Mouse (Mus musculus) liver, embryonic 13.5 days (tissue): Measurements from ENCODE around the gene Gins2. TPM values are rescaled to one million over a fixed set of nuclear protein-coding genes. Genes with fewer than 3 reads are reported as not detected.

Source experiments
- ATAC-seq: fragments of 200-750 bp; cut with Nextera tagmentation; 2 replicates; pipeline ENCODE4 v1.8.0; 2017; ENCODE audit warnings: low read depth, mild to moderate bottlenecking, moderate number of reproducible peaks, moderate library complexity
- DNase-seq: peaks from one replicate; pipeline ENCODE4 v3.0.0; 2022
- H3K27ac ChIP-seq: fragments of 300-500 bp; sonication (generic); 2 replicates; pipeline ENCODE4 v1.5.1; 2015; ENCODE audit warnings: moderate library complexity, mild to moderate bottlenecking, inconsistent platforms
- H3K27me3 ChIP-seq: fragments of 300-500 bp; sonication (generic); 2 replicates; pipeline ENCODE4 v1.6.1; 2015; ENCODE audit warnings: mild to moderate bottlenecking, inconsistent platforms
- H3K36me3 ChIP-seq: fragments of 300-500 bp; sonication (generic); 2 replicates; pipeline ENCODE4 v1.6.1; 2015; ENCODE audit warnings: mild to moderate bottlenecking, inconsistent platforms
- H3K4me1 ChIP-seq: fragments of 300-500 bp; sonication (generic); replicated peaks from 2 replicates; pipeline ENCODE4 v1.6.1; 2015; ENCODE audit warnings: inconsistent platforms
- H3K4me2 ChIP-seq: fragments of 300-500 bp; sonication (generic); 2 replicates; pipeline ENCODE4 v1.6.1; 2015; ENCODE audit warnings: inconsistent platforms, mild to moderate bottlenecking, moderate library complexity
- H3K4me3 ChIP-seq: fragments of 300-500 bp; sonication (generic); replicated peaks from 2 replicates; pipeline ENCODE4 v1.5.1; 2015; ENCODE audit warnings: mild to moderate bottlenecking, inconsistent platforms
- H3K9ac ChIP-seq: fragments of 300-500 bp; sonication (generic); 2 replicates; pipeline ENCODE4 v1.6.1; 2015; ENCODE audit warnings: mild to moderate bottlenecking, inconsistent platforms
- H3K9me3 ChIP-seq: fragments of 300-500 bp; sonication (generic); replicated peaks from 2 replicates; pipeline ENCODE4 v1.6.1; 2016; ENCODE audit warnings: inconsistent platforms
- WGBS: fragments of 180-500 bp; shearing (Covaris S2); methylation state at CpG from one replicate; pipeline ENCODE4 v1.1.7; 2015; ENCODE audit not compliant: insufficient replicate concordance; 5-methylcytosine and 5-hydroxymethylcytosine counted together
- polyA plus RNA-seq: library from polyadenylated mRNA; unstranded; fragments of >200 nt; fragmentation: Nextera tagmentation; extraction: Ambion mirVana; gene quantifications from 2 replicates; pipeline ENCODE4 v1.2.1, GENCODE M21; 2015

The Gins2 gene
- polyA plus RNA-seq, 1 experiment from 2014 or later: 75.9 TPM

GRCm38 (mm10) chr8:120574941-120575340 is 14.2 kb downstream of the Gins2 start:
- Histone ChIP-seq H3K4me3 (no peak overlapping the region), H3K27me3 (no peaks in the 10 kb centered on the region), H3K4me1 (peaks cover 22% of the 10 kb centered on the region), H3K9ac (no peak overlapping the region), H3K36me3 (peaks cover 99% of the 10 kb centered on the region), H3K4me2 (no peak overlapping the region), H3K27ac (no peak overlapping the region), H3K9me3 (no peaks in the 10 kb centered on the region)
- WGBS: 86% methylated on average over 19 of the region's 19 CpGs
- ATAC-seq (no peak), DNase-seq (no peak)

- no peaks in the 10 kb centered on the region for H3K9me3 ChIP-seq
- H3K4me2 ChIP-seq: no peak overlapping the region
- ATAC-seq (no peak), DNase-seq (no peak)
- no peak overlapping the region for H3K4me3 ChIP-seq
- 84% methylated on average over 11 of the region's 11 CpGs for WGBS
- peaks cover 30% of the 10 kb centered on the region for H3K4me1 ChIP-seq
- no peaks in the 10 kb centered on the region for H3K27me3 ChIP-seq
- H3K9ac ChIP-seq: no peak overlapping the region
- peaks cover 100% of the 10 kb centered on the region for H3K36me3 ChIP-seq
- H3K27ac ChIP-seq: no peak overlapping the region
These were observed 15.2 kb downstream of the Gins2 start for GRCm38 (mm10) chr8:120573866-120574265.

- Histone ChIP-seq H3K27me3 (no peaks in the 10 kb centered on the region), H3K4me1 (peaks cover 32% of the 10 kb centered on the region), H3K27ac (no peak overlapping the region), H3K4me3 (no peak overlapping the region), H3K9me3 (no peaks in the 10 kb centered on the region), H3K36me3 (peaks cover 100% of the 10 kb centered on the region), H3K4me2 (no peak overlapping the region), H3K9ac (no peak overlapping the region)
- WGBS: 78% methylated on average over 21 of the region's 21 CpGs
- ATAC-seq (no peak), DNase-seq (no peak)
These were observed 16.6 kb downstream of the Gins2 start for GRCm38 (mm10) chr8:120572534-120572933.

DNA sequence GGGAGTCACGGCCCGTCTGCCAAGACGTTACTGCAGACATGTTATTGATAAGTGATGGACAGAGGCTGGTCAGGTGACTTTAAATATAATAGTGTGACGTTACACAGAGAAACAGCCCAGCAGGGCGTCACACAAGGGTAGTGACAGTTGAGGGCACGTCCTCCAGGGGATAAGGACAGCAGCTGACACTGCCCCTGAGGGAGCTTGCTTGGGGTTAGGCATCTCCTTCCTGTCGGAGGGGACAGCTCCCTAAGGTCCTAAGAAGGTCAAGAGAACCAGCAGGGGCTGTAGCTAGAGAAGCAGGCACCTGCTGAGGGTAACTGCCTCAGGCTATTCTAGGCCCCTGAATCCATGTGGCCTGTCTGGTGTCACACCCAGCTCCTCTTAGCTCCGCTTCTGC is 17.5 kb downstream of the Gins2 start:
- H3K4me1 ChIP-seq: peaks cover 32% of the 10 kb centered on the region
- no peak for DNase-seq
- H3K27me3 ChIP-seq: no peaks in the 10 kb centered on the region
- ATAC-seq: no peak
- peaks cover 100% of the 10 kb centered on the region for H3K36me3 ChIP-seq
- no peak overlapping the region for H3K4me3 ChIP-seq
- no peak overlapping the region for H3K4me2 ChIP-seq
- no peak overlapping the region for H3K27ac ChIP-seq
- WGBS: 90% methylated on average over 8 of the region's 8 CpGs
- H3K9me3 ChIP-seq: no peaks in the 10 kb centered on the region
- H3K9ac ChIP-seq: no peak overlapping the region

DNA sequence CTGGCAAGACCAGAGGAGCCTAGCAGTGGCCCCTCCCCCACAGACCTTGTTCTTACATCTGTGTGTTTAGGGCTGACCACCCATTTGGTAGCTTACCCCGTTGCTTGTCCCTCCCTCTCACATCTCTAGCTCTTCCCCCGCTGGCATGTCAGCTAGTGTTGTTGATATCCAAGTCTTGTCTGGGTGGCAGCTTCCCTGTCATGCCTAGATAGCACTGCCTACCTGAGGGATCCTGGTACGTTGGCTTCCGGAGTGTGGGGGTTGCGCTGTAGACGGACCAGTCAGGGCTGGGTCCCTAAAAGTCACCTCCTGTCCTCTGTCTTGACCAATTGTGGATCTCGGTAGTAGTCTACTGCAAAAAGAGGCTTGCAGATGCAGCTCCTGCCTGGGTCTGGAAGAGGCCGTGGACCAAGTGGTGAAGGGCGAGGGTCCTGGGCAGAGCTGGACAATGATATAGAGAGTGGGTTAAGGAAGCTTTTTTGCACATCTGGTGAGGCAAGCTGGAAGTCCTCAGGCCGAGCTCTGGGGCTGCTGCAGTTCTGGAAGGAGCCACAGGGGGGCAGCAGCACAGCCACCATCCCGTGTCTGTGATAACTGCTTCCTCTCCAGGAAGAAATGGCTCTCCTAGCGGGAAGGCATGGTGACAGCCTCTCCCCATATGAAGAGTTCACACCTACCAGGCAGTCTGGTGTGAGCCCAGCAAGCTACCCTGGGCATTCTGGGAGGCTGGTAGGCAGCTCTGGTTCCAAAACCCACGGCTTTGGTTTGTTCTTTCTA is 19.0 kb downstream of the Gins2 start:
- Histone ChIP-seq H3K9me3 (no peaks in the 10 kb centered on the region), H3K4me1 (peaks cover 24% of the 10 kb centered on the region), H3K36me3 (peaks cover 100% of the 10 kb centered on the region), H3K27me3 (no peaks in the 10 kb centered on the region), H3K4me3 (no peak overlapping the region), H3K27ac (no peak overlapping the region), H3K9ac (no peak overlapping the region), H3K4me2 (no peak overlapping the region)
- 0 out of 2 replicates have a peak, but pooled peaks have one; percentile 2 for ATAC-seq
- peak; percentile 52 for DNase-seq
- 63% methylated on average over 13 of the region's 13 CpGs for WGBS

- Histone ChIP-seq H3K27ac (no peak overlapping the region), H3K9me3 (no peaks in the 10 kb centered on the region), H3K4me3 (no peak overlapping the region), H3K36me3 (peaks cover 100% of the 10 kb centered on the region), H3K9ac (no peak overlapping the region), H3K4me1 (peaks cover 26% of the 10 kb centered on the region), H3K4me2 (no peak overlapping the region), H3K27me3 (no peaks in the 10 kb centered on the region)
- WGBS: 85% methylated on average over 17 of the region's 17 CpGs
- DNase-seq: no peak
- no peak for ATAC-seq
These were observed 20.0 kb downstream of the Gins2 start for GRCm38 (mm10) chr8:120569123-120569522.

DNA sequence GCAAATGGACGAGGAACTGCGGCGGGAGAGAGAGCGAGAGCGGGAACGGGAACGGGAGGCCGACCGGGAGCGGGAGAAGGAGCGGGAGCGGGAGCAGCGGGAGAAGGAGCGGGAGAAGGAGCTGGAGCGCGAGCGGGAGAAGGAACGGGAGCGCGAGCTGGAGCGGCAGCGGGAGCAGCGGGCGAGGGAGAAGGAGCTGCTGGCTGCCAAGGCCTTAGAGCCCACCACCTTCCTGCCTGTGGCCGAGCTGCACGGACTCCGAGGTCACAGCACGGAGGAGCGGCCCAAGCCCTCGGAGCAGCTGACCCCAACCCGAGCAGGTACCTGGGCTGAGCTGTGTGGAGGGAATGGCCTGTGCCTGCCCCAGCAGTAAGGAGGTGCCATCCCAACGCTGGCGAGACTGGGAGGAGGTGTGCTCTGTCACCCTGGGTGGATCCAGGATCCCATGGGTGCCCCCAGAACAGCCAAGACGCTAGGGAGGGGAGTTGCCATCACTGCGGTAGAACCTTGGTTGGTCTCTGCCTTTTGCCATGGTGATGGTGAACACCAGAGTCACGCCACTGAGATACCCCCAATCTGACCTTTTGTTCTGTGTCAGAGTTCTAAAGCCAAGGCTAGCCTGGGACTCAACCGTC is 20.8 kb downstream of the Gins2 start:
- Histone ChIP-seq H3K4me1 (peaks cover 35% of the 10 kb centered on the region), H3K9me3 (no peaks in the 10 kb centered on the region), H3K27me3 (no peaks in the 10 kb centered on the region), H3K9ac (no peak overlapping the region), H3K4me2 (no peak overlapping the region), H3K4me3 (no peak overlapping the region), H3K36me3 (peaks cover 100% of the 10 kb centered on the region), H3K27ac (no peak overlapping the region)
- no peak for DNase-seq
- ATAC-seq: no peak
- WGBS: 94% methylated on average over 37 of the region's 37 CpGs

- DNase-seq (no peak), ATAC-seq (no peak)
- H3K27me3 ChIP-seq: no peaks in the 10 kb centered on the region
These were observed 21.4 kb downstream of the Gins2 start for GRCm38 (mm10) chr8:120567731-120568130.

GRCm38 (mm10) chr8:120566681-120567080 is 22.4 kb downstream of the Gins2 start:
- H3K36me3 ChIP-seq: peaks cover 100% of the 10 kb centered on the region
- no peaks in the 10 kb centered on the region for H3K27me3 ChIP-seq
- H3K9me3 ChIP-seq: no peaks in the 10 kb centered on the region
- peaks cover 51% of the 10 kb centered on the region for H3K4me1 ChIP-seq
- H3K4me2 ChIP-seq: no peak overlapping the region
- DNase-seq (no peak), ATAC-seq (no peak)
- H3K4me3 ChIP-seq: no peak overlapping the region
- H3K27ac ChIP-seq: no peak overlapping the region
- no peak overlapping the region for H3K9ac ChIP-seq
- 88% methylated on average over 8 of the region's 8 CpGs for WGBS

More at GRCm38 (mm10) chr8:120567731-120568130, 21.4 kb downstream of the Gins2 start:
- H3K9ac ChIP-seq: no peak overlapping the region
- H3K36me3 ChIP-seq: peaks cover 100% of the 10 kb centered on the region
- H3K4me3 ChIP-seq: no peak overlapping the region
- H3K27ac ChIP-seq: no peak overlapping the region
- no peaks in the 10 kb centered on the region for H3K9me3 ChIP-seq
- no peak overlapping the region for H3K4me2 ChIP-seq
- 93% methylated on average over 17 of the region's 17 CpGs for WGBS
- peaks cover 40% of the 10 kb centered on the region for H3K4me1 ChIP-seq

GRCm38 (mm10) chr8:120565151-120565711 is 23.9 kb downstream of the Gins2 start:
- H3K36me3 ChIP-seq: peaks cover 100% of the 10 kb centered on the region
- H3K9me3 ChIP-seq: no peaks in the 10 kb centered on the region
- ATAC-seq: no peak
- no peak overlapping the region for H3K27ac ChIP-seq
- no peak for DNase-seq
- no peaks in the 10 kb centered on the region for H3K27me3 ChIP-seq
- H3K4me2 ChIP-seq: no peak overlapping the region
- no peak overlapping the region for H3K4me3 ChIP-seq
- no peak overlapping the region for H3K9ac ChIP-seq
- H3K4me1 ChIP-seq: peaks cover 65% of the 10 kb centered on the region
- 70% methylated on average over 7 of the region's 7 CpGs for WGBS

DNA sequence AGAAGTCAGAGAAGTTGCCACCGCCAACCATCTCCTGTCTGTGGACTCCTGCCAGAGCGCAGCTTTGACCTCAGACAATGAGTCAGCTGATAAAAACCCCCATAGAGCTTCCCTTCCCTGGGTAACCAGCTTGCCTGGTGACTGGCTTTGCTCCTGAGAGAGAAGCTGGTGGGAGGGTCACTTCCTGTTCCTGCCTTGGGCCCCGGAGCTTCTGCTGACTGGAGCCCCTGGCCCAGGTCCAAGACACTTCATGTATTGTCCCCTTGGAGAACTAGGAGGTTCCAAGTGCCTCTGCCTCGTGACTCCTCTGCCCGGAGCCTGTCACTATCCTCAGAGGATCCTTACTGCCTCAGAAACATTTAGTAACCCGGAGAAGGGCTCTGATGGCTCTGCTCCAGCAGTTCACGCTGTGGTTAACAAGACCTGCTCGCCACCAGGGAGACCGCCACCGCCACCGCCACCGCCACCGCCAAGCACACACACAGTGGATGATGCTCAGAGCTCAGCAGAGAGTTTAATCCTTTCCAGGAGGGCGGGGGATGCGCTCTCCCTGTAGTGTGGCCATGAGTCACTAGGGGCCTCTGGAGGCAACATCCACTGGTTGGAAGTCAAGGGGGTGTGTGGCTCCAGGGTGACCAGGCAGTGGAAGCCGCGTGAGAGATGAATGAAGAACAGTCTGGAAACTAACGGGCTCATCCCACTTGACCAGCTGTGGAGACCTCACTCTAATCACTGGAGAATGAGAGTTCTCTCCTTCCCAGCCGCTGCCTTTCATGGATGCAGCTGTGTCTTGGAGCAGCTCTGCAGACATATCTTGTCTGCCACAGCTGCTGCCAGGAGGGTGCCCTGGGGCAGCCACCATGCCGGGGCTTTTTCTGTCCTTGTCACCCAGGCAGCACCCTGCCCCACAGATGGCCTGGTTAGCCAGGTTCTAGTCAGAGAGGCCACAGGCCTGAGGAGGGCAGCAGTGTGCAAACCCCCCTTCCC is 25.0 kb downstream of the Gins2 start:
- H3K9ac ChIP-seq: no peak overlapping the region
- no peaks in the 10 kb centered on the region for H3K27me3 ChIP-seq
- H3K36me3 ChIP-seq: peaks cover 100% of the 10 kb centered on the region
- 68% methylated on average over 20 of the region's 20 CpGs for WGBS
- DNase-seq (no peak), ATAC-seq (peak; percentile 30)
- peak overlapping the region; percentile 70 for H3K27ac ChIP-seq
- H3K9me3 ChIP-seq: no peaks in the 10 kb centered on the region
- H3K4me1 ChIP-seq: peaks cover 66% of the 10 kb centered on the region
- H3K4me2 ChIP-seq: no peak overlapping the region
- H3K4me3 ChIP-seq: no peak overlapping the region
